Mouse (Mus musculus) urinary bladder, postnatal 4 days (tissue): ENCODE measurements around the gene Snap91.

Experiments used
- DNase-seq, 2 experiments: peaks; one replicate each; pipeline ENCODE4 v3.0.0; 2021 to 2022; ENCODE audit warnings: low spot score in 2 of 2

The Snap91 gene

DNA sequence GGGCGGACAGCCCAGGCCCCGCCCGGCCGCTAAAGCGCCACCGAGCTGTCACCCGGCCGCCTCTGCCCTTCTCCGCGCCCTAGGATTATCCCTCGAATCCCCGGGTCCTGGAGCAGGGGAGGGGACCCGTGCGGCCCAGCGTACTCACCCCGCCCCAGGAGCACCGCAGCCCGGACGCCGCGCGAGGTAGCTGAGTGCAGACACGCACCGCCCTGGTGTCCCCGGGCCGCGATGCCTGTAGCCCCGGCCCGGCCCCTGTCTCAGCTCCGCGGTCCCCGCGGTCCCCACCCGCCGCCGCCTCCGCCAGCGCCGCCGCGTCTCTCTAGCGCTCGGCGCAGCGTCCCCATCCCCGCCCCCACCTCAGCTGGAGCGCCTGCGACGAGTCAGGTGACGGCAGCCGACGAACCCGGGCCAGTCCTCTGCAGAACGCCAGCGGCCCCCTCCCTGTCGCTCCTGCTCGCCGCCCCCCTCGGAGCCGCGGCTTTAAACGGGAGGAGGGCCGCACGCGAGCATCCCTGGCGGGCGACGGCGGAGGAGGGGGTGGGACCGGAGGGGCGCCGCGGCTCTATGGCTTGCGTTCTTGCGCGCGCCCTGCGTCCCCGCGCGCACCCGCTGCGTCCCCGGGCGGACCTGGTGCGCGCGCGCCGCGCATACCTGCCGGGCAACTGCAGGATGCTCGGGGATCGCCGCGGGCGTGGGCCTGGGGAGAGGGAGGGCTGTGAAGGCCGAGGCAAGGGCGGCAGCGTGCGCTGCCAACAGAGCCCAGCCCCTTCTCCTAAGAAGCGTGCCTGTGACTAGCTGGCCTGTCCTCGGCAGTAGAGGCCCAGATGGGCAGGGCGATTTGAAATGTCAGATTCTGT, at the start of gene Snap91:
TSS of gene Snap91 (minus strand) at position 542 of the 860 bp plus-strand sequence.
- no peak for DNase-seq

DNA sequence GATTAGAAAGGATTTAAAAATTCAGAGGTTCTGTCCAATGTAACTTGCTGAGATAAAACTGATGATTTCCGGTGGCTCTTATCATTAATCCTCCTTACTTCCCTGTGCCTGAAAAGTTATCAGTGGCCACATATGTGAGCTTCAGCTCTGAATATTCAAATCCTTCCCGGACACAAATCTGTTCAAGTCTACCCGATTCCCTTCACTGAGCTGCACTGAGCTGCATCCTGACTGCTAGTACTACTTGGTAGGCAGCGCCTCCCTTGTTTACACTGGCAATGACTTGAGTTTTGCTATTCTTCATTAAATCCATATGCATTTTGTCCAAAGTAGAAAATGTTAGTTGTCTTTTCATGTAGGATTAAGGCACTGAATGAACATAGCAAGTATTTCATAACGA, 46.1 kb upstream of the Snap91 start:
- no peak for DNase-seq

DNA sequence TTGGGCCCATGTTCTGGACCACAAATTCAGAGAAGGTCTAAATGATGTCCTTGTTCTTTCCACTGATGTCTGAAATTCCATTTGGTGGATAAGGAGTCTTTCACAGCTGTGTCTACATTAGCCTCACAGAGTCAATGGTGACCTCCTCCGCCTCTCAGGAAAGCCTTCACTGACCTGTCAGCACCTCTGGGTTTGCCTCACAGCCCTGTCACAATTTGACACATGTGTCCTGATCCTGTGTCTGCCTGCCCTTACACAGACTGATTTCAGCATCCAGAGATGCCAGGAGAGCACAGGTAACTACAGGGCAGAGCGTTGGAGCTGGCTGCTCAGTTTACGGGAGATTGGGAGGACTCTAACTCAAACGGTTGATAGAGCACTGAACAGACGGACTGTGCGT, 45.2 kb upstream of the Snap91 start:
- DNase-seq: no peak

DNA sequence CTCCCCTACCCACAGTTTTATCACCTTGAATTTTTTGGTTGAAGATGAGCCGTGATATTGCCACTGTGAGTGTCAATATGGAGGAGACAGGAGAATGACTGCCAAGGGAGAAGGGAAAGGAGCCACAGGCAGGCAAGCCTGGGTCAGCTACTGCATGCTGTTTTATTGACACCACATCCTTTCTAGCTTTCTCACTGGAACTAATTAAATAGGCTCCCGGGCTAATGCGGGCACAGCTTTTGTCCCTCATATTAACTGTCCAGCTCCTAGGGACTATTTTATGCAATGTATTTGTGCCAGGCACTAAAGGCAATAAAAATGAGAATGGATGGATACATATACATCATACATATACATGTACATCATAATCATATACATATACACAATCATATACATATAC, 42.0 kb upstream of the Snap91 start:
- no peak for DNase-seq

DNA sequence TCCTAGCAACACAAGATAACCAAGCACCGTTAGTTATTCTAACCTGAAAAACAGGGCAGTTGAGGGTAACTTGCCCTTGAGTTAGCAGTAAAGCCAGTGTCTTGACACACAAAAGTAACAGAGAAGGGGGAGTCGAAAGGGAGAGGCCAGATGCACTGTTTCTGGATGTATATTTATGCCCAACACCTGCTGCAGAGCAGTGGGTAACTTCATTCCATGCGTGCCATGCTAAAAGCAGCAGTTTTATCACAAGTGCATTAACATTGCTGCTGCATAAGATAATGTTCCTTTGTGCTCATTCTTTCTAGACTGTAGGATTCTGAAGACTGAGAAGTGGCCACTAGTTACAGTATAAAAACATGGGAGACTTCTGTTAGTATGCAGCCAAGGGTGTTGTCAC, 36.1 kb upstream of the Snap91 start:
- no peak for DNase-seq

DNA sequence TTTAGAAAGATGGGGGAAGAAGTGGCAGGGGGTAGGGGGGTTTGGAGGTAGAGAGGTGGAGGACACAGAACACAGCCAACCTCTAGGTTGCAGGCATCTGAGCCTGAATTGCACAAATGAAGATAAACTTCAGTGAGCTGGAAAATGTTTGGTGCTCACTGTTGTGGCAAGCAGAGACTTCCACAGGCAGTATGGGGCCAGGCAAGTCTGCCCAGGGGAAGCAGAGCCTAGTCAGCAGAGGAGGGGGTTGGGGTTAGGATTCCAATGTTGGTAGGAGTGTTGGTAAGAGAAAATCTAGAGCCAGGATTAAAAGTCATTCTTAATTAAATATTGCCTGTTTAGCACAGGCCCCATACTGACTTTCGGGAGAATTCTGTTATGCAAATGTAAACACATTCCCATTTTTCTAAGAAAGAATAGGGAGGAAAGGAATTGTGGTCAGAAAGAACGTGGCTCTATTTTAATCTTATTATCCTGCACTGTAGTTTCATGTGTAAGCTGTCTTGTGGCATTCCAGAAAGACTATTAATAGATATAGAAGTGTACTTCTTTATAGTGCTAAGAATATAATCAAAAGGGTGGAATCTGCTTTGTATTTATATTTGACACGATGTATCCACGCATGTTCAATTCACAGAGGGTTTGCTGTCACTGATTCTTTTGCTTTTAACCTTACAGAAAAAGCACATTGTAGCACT, 19.2 kb upstream of the Snap91 start:
- no peak for DNase-seq

DNA sequence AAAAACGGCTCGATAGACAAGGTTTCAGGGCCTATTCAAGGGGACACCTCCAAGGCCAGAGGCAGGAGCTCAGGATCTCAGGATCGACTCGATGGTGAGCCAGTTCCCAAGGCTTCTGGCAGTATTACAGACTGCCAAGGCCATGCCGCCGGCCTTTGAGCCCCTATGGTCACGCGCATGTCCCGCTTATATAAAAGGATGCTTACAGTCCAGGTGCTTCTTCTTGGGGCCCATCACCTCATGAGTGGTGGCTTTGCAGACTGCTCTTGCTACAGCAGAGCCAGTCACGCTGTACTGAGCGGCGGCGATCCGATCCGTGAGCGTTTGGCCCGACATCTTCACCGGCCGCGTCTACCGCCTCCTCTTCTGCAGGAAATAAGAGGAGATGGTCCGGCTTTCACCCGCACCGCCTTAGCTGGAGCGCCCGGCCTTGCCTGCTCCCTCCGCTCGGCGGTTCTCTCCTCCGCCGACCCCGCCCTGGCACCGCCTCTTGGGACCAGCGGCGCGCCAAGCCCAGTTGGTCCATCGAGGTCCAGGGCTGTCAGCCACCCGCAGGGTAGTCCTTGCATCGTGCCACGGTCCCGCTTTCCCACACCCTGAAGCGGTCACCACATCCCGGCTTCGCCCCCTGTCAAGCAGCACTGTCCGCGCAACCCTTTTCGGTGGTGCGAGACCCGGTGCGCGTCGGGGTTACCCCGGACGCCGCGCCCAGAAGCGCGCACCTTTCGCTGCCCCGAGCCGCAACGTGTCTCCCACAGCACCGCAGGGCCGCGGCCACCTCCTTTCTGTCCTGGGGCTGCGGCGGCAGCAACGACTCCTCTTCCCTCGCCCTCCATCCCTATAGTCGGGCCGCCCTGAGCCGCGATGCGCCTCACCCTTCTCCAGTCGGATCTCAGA, 990 bp downstream of the Snap91 start:
- DNase-seq: no peak

DNA sequence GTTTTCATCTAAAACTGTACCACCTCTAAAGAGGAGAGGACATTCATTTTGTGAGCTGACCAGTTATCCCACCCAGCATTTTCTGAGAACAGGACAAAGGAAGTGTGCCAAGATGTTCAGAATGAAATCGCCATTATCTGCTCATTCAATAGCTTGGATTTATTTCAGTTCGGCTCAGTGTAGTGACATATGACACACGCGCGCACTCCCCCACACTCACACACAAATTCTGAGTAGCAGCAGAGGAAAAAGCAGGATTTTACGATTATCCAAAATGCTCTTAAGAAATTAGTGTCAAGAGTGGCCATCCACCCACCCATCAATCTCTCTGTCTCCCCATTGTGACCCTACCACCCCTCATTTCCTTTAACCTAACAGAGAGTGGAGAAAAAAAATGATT, 1.7 kb downstream of the Snap91 start:
- no peak for DNase-seq

DNA sequence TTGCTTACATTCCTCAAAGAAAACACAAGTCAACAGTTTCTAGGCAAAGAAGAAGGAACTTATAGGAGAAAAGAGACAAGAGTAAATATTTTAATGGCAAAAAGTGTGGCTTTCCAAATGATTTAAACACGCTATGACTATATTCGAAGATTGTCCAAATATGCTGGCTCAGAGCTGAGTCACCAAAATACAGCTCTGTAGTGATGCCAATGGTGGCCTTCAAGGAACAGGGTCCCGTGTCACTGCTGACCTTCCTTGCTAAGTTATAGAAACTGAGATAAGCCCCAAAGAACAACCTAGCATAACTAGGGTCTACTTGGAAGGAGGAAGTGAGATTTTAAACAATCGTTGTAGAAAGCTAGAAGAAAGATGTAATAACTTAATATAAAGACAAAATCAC, 6.8 kb downstream of the Snap91 start:
- no peak for DNase-seq

DNA sequence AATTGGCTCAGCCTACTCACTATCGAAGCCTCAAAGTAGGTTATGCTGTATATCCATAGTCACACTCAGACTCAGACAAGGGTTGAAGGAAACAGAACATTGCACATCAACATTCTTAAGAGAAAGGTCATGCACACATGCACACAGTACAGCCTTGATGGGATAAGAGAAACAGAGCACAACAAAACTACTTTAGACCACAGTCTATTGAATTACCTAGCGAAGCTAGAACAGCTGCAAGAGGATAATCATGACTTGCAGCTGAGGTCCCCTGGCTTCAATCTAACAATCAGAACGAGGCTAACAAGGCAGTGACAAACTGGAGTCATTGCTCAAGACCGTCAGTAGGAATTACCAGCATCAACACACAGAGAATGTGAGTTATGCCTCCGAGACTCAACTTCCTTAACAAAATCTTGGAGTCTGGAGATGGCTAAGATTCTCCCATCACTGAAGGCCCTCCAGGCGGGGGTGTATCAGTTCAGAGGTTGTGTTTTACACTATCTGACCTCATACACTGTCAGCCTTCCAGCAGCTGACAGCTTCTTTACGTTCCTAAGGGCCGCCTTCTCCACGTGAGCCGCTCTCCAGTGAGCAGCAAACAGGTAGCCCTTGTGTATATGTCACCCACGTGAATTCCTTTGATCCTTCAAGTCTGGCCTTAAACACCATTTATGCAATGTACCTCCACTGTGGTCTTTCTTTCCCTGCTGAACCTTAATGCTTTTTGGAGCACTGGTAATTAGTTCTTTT, 10.7 kb downstream of the Snap91 start:
- no peak for DNase-seq

DNA sequence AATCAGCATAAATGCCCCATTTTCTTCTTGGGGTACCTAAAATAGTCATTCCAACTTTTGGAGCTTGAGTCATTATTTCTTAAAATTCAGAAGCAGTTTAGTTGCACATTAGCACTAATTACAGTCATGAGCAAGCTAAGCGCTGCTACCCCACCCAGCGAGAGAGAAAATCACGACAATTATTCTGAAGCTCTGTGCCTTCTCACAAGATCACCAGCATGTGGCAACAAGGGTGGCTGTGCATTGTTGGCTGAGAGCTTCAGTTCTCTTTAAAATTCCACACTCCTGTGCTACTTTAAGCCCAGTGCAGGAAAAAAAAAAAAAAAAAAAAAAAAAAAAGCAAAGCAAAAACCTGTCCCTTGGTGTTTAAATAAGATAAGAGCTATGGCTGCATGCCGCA, 22.4 kb downstream of the Snap91 start:
- no peak for DNase-seq

DNA sequence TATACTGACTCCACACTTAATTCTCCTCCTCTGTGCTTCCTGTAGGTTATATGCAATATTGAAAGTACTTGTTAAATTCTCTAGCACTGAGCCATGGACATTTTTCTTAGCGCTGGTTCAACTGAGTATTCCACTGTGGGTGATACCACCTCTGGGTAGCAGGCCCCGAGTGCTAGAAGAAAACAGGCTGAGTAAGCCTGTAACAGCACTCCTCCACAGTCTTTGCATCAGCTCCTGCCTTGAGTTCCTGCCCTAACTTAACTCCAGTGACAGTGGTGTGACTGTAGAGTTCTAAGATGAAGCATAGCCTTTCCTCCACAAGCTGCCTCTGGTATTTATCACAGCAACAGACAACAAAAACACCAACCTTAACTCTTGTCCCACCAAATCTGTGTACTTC, 22.8 kb downstream of the Snap91 start:
- no peak for DNase-seq

DNA sequence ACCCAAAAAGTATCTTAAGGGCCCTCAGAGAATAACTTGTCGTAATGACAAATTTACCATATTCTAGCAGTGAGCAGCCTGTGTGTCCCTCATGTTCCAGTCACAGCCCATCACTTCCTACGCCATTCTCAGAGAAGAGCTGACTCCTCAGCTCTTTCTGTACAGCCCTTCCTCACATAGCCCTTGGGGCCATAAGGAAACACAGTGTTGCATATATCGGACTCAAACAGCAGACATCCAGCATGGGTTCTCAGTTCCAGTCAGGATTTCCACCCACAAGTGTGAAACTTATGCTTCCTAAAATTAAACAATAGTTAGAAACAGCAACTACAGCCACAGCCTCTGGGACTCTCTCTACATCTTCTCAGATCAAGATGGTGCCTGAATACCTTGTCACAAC, 27.6 kb downstream of the Snap91 start:
- DNase-seq: no peak

DNA sequence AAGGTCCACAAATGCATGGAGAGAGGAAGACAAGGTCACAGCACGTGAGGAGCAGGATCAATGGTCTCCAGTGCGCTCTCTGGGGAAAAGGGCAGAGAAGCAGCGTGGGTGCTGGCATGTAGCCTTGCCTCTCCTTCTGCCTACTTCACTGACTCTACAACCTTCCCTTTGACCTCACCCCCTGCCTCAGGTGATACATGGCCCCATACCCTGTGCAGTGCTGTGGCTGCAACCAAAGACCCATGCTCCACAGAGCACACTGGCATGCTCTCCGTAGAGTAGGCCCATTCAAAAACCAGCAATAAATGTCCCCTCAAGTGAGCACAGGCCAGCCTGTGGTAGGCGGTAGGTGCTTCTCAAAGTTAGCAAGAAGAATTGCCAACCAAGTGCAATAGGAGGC, 28.8 kb downstream of the Snap91 start:
- DNase-seq: no peak

DNA sequence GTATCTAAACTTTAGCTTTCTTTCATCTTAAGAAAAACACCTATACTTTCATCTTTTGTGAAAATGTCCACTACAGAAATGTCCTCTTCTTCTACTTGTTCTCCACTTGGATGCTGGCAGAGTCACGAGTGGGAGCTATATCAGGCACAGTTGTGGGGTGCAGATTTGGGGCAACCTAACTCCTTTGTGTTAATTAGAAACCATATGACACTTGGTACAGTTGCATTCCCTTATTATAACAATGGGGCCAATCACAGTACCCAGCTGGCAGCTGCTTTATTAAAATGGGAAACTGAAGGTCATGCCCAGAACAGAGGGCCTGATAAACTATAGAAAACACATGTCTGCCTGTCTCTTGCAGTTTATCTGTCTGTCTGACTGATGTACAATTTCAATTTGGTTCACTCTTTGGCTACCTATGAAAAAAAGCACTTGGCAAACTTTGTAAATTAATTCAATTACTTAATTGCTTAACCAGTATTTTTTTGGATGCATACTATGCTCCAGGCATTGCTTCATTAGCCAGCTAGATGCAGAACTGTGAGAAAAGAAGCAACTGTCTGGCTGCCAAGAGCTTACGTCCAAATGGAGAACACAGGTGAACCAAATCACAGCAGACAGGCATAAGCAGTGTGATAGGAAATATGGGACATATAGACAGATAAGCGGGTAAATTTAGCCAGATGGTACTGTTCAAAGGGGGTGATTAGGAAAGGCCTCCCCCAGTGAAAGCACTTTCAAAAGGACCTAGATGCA, 29.8 kb downstream of the Snap91 start:
- no peak for DNase-seq

DNA sequence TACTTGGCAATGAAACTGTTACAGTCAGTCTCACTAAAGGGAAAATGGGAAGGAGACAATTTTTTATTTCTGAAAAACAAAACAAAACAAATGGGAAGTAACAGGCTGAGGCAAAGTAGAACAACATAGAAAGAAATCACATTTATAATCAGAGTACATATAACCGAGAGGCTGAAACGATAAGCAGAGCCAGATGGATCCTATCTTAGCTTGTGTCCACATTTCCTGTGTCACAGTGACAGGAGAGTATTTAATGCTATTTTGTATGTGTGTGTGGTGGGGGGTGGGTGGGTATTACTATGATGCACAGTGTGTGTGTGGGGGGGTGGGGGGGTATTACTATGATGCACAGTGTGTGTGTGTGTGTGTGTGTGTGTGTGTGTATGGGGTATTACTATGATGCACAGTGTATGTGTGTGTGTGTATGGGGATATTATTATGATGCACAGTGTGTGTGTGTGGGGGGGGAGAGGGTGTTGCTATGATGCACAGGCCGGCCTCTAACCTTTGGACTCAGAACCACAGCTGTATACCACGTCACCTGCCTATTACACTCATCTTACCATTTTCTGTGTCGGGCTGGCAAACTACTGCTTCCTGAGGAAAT, 36.6 kb downstream of the Snap91 start:
- no peak for DNase-seq

DNA sequence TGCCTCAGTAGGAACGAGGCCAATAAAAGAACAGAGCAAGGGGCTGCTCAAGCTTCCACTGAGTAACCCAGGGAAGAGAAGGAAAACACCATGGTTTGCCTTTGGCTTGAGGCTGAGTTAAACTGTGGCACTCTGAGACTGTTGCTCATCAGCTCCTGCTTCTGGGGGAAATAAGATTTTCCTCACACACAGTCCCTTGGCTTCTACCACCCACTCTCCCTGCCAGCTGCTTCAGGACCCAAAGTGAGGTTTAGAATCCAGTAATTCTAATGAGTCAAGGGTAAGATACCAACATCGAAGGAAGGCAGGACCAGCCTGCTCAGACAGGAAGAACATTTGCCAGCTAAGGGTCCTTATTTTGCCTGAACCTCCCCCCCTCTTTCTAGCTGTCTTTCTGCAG, 50.7 kb downstream of the Snap91 start:
- DNase-seq: no peak

DNA sequence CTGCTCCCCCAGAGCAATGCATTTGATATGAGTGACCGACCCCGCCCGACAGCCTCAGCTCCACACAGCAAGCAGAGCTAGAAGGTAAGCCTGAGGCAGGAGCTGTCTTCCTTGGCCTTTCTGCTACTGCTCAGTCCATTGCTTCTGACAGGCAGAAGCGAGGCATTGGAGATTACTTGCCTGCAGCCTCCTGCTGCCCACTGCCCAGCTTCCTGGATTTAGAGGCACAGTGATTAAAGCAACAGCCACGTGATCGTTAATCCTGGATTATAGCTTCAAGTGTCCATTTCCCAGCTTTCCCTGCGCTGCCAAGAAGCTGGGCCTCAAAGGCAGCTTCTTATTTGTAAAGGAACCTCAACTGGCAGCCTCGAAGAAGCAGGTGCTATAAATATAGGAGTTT, 51.4 kb downstream of the Snap91 start:
- DNase-seq: no peak

DNA sequence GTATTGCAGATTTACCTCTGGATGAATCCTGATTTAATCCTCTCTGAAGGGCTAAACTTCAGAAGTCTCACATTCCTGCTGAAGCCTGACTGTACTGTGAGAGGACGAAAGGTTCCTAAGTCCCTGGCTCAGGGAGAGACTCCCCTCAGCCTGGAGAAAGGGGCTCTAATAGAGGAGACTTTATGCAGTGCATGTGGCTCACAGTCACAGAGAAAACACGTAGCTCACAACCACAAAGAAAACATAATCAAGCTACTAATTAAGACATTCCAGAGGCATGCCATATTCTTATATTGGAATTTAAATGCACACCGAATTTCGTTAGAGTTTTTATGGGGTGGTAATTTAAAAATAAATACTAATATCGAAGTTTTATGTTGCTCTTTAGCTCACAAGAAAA, 61.1 kb downstream of the Snap91 start:
- no peak for DNase-seq

DNA sequence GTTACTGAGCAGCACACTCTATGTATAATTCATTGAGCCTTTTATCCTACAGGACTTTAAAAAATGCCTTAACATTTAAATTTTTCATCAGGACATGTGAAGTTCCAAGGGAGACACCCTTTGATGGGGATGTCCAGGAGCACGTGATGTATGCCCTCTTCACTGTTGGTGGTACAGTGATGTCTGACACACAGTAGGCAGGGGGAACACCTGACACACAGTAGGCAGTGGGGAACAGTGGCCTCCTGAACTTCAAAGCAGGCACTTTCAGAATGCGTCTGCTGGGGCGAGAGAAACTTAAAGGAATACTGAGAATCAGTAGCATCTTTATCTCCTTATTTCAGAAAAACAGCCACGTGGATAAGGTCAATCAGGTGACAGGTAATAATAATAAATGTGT, 62.8 kb downstream of the Snap91 start:
- DNase-seq: no peak
